Mouse (Mus musculus): ENCODE measurements at regions not wholly inside any gene's neighbourhood (a gene's known extent, or its start where the extent isn't known, plus 50 kb on each side); places are given as distances from the start of the nearest gene placed in this dataset.

DNA sequence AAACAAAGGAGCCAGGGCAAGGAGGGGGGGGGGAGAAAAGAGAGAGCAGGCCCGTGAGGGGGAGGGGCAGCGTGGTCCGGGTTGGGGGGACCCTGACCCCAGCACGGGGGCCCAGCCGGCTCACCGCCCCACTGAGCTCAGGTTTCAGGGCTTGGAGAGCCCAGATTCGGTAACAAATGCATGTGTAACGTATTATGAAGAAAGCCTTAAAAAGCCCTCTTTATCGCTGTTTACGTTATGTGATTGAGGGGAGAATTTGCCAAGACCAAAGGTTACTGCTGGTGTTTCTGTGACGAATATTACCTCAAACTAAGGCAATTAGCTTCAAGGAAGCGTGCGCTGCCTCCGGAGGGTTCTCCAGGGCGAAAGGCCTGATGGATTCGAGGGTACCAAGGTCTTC lies 54.2 kb downstream of the Barx1 start:
- DNase-seq (ENCODE audit: low read depth): no peak

DNA sequence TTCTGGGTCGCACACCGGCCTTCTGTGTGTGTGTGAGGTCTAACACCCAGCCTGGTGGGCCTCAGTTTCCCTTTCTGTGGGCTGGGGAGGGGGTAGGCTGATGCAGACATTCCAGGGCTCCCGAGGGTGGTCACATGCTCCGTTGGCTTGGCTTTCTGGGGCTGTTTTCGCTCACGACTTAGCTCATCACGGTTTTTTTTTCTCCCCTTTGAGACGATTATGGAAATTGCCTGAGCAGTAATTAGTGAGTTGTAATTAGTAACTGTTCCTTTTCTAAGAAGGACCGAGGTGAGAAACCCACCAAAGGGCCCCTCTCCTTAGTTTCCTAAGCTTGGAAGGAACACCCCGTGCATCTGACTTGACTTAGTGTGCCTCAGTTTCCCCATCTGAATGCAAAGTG lies 54.7 kb downstream of the Barx1 start:
- no peak for DNase-seq (ENCODE audit: low read depth)

DNA sequence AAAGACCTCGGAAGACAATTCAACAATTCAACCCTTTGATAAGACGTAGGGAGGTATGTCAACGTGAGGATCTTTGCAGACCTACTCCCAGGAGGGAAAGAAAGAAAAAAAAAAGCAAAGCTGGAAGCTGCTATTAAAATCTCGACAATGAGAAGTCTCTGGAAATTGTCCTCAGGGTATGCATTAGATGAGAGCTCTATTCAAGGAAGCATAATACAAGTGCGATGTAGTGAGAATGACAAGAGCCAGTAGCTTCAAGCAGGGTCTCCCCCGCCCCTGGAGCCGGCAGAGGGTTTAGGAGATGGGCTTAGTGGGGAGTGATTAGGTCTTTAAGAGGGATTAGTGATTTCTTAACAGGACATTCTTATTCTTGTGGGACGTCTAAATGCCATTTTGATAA lies 60.9 kb downstream of the Barx1 start:
- no peak for DNase-seq (ENCODE audit: low read depth)

- peak; percentile 21 for DNase-seq (ENCODE audit: low read depth)
These were observed 63.6 kb downstream of the Barx1 start for GRCm38 (mm10) chr13:48726430-48726829.

DNA sequence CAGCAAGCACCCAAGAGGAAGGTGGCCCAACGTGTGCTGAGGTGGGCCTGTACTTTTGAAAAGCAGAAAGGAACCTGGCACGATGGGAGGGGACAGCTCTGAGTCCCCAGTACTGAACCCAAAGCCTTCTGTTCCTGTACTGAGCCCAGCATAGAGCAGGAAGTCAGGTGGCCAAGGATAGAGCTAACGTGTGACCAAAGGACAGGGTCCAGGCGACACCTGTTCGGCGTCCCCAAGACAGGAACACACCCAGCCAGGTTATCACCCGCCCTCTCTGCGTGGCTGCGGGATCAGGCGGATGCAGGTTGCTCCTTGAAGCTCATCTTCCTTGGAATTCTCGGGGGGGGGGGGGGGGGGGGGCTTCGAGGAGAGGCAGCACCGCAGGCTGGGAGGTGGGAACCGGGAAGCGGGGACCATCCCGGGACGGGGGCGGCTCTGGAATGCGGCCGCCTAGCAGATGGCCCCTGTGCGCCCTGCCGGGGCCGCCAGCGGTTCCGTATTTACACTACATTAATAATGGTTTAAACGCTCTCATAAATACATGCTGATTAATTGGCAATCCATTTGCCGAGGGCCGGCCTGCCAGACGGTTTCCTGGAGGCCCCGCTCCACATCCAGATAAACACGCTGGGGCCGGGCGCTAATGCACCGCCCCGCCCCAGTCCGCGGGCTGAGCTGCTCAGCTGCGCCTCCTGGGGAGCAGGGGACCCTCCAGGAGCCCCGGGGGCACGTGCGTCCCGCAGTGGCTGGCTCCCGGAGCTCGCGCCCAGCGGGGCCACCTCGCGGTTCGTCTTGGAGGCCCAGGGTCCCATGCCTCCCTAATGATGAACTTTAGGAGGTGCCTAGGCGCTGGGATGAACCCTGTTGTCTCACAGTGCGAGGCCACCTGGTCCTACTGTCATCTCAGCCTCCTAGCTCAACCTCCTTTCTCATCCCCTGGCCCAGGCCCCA lies 68.5 kb downstream of the Barx1 start:
- no peak for DNase-seq (ENCODE audit: low read depth)

DNA sequence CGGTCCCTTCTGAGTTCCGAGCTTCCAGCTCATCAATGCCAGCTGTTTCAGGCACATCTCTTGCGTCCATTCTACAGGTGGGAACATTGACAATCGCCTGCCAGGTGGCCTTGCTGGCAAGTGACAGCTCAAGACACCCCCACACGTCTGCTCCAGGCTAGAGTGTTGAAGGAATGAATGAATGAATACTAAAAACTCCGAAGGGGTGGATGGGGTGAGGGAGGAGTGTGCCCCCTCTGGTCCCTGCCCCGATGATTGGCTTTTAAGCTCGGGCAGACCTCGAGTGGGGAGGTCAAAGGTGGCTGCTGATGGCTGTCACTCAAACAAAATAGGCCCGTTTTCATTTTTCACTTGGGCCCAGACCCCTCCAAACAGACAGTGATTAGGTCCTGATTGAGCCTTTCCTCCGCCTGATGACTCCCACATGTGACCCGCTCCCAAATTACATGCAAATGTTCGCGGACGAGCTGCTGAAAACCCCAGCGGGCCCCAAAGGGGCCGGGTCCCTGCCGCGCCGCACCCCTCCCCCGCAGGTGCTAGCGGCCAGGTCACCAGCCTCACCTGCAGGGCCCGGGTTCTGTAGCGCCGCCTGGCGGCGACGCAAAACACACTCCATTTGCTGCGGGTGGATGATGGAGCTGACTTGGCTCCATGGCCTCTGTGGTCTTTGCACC lies 69.5 kb downstream of the Barx1 start:
- DNase-seq (ENCODE audit: low read depth): no peak

- no peak for DNase-seq (ENCODE audit: low read depth)
These were observed 72.2 kb downstream of the Barx1 start for GRCm38 (mm10) chr13:48734985-48735384.

DNA sequence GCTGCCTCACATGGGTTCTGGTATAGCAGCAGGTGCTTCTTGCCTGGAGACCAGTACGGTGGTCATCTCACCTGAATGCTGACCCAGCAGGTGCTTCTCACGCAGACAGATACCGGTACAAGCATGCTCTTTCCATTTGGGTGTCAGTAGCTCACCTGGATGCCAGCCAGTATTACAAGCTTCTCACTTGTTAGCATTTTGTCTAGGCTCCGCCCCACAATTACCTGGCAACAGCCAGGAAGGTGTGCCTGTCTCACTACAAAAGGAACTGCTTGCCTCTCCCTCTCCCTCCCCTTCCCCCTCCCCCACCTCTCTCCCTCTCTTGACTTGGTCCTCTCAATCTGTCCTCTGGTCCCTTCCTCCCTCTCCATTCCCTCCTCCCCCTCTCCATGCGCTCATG lies 82.8 kb downstream of the Barx1 start:
- DNase-seq (ENCODE audit: low read depth): no peak

GRCm38 (mm10) chr13:48746301-48746700 lies 83.5 kb downstream of the Barx1 start:
- DNase-seq (ENCODE audit: low read depth): no peak

All from fibroblast of lung, adult 2 months (primary cell).